Mouse (Mus musculus): ENCODE measurements at regions not wholly inside any gene's neighbourhood (a gene's known extent, or its start where the extent isn't known, plus 50 kb on each side); places are given as distances from the start of the nearest gene placed in this dataset.

DNA sequence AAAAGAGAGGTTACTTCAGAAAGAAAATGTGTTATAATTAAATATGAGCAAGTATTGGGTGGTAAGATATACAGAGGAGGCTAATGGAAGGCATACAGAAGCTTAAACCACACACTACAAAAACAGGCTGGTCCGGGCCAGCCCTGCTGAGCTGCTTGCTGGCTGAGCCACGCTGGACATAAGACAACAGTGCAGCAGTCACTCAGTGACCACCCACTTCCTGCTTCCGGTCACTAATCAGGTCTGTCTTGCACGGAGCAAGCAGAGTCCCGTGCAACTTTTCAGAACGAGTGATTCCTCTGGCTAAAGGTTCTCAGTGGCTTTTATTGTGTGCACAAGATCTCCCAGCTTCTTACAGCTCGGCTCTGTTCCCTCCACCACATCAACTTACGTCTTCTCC, 220.1 kb downstream of the Efnb2 start:
- H3K4me1 ChIP-seq (ENCODE audit: control insufficient read depth, insufficient read depth, insufficient read length) = no peaks in the 10 kb centered on the region
- TF ChIP-seq POLR2A (IDR thresholded peaks at IDR 0.05; ENCODE audit: low read depth, low read length) (no peak), CTCF (IDR thresholded peaks at IDR 0.05; ENCODE audit: extremely low read depth, insufficient read depth, insufficient read length, insufficient replicate concordance) (no peak)
- 17% methylated on average over 8 of the region's 8 CpGs for WGBS
- H3K27me3 ChIP-seq (ENCODE audit: control insufficient read depth, insufficient read depth, low read length) = no peaks in the 10 kb centered on the region
- H3K36me3 ChIP-seq (ENCODE audit: control insufficient read depth, insufficient read depth, low read length) = no peaks in the 10 kb centered on the region
- no peak overlapping the region for H3K4me3 ChIP-seq (ENCODE audit: extremely low read depth, insufficient read depth, insufficient read length)
- DNase-seq (ENCODE audit: low read depth in 1 of 2, low spot score in 2 of 2) = no peak
- H3K27ac ChIP-seq (ENCODE audit: insufficient read depth, low read length) = no peak overlapping the region

DNA sequence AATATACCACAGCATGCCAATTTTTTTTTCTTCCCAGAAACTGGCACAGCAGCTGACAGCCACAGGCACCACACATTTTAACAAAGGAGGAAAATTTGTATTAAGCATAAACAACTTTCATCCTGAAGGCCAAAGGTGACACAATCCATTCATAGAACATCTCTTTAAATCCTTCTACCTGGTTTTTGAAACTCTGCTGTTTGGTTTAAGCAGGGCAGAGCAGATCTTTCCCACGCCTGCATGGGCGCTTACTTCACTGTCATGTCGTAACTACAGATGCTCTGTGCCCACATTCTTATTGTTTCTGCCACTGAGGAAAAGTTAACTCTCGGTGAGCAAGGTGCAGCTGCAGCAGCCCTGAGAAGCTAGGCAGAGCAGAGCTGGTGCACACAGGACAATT, 234.8 kb downstream of the Efnb2 start:
- no peak overlapping the region for H3K27ac ChIP-seq (ENCODE audit: insufficient read depth, low read length)
- DNase-seq (ENCODE audit: low read depth in 1 of 2, low spot score in 2 of 2) = no peak
- no peak overlapping the region for H3K4me3 ChIP-seq (ENCODE audit: extremely low read depth, insufficient read depth, insufficient read length)
- H3K4me1 ChIP-seq (ENCODE audit: control insufficient read depth, insufficient read depth, insufficient read length) = no peaks in the 10 kb centered on the region
- TF ChIP-seq CTCF (IDR thresholded peaks at IDR 0.05; ENCODE audit: extremely low read depth, insufficient read depth, insufficient read length, insufficient replicate concordance) (no peak), POLR2A (IDR thresholded peaks at IDR 0.05; ENCODE audit: low read depth, low read length) (no peak)
- WGBS = 88% methylated on average over 4 of the region's 4 CpGs
- no peaks in the 10 kb centered on the region for H3K27me3 ChIP-seq (ENCODE audit: control insufficient read depth, insufficient read depth, low read length)
- H3K36me3 ChIP-seq (ENCODE audit: control insufficient read depth, insufficient read depth, low read length) = no peaks in the 10 kb centered on the region

DNA sequence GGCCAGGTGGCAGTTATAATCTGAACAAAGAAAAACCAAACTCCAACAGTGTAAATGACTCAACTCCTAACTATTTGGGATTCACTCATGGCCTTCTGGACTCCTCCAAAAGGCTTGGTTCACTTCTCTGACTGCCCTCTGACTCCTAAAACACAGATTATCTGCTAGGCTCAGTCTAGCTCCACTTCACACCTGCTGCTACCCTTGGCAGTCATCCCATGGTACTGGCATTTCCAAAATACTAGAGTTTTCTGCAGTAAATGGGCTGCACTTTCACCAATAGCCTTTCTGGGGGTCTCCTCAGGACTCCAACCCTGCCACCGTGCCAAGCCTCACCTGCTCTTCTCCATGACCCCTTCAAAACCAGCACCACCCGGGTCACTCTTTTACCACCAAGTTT, 237.6 kb downstream of the Efnb2 start:
- Histone ChIP-seq H3K27ac (ENCODE audit: insufficient read depth, low read length) (no peak overlapping the region), H3K4me3 (ENCODE audit: extremely low read depth, insufficient read depth, insufficient read length) (no peak overlapping the region), H3K27me3 (ENCODE audit: control insufficient read depth, insufficient read depth, low read length) (no peaks in the 10 kb centered on the region), H3K36me3 (ENCODE audit: control insufficient read depth, insufficient read depth, low read length) (no peaks in the 10 kb centered on the region), H3K4me1 (ENCODE audit: control insufficient read depth, insufficient read depth, insufficient read length) (no peaks in the 10 kb centered on the region)
- TF ChIP-seq POLR2A (IDR thresholded peaks at IDR 0.05; ENCODE audit: low read depth, low read length) (no peak), CTCF (IDR thresholded peaks at IDR 0.05; ENCODE audit: extremely low read depth, insufficient read depth, insufficient read length, insufficient replicate concordance) (no peak)
- DNase-seq (ENCODE audit: low read depth in 1 of 2, low spot score in 2 of 2) = no peak
- 94% methylated on average over 2 of the region's 2 CpGs for WGBS

DNA sequence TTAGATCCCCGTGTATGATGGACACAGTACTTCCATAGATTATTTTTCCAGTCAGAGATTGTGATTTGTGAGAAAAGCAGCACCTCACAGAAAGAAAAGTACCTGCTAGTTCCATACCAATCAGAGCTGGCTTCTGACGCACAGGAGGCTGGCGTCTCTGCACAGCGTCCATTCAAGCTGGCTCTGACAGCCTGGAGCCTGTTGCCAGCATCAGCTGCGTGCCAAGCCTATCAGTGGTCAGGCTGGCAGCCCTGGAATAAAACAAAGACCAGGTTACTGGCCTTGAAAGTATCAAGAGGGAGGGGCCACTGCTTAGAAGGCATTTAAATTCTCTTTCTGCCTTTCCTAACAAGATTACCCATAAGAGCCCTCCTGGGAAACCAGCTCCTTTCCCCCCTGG, 239.3 kb downstream of the Efnb2 start:
- DNase-seq (ENCODE audit: low read depth in 1 of 2, low spot score in 2 of 2) = no peak
- TF ChIP-seq CTCF (IDR thresholded peaks at IDR 0.05; ENCODE audit: extremely low read depth, insufficient read depth, insufficient read length, insufficient replicate concordance) = no peak
- TF ChIP-seq POLR2A (IDR thresholded peaks at IDR 0.05; ENCODE audit: low read depth, low read length) = no peak
- Histone ChIP-seq H3K27ac (ENCODE audit: insufficient read depth, low read length) (no peak overlapping the region), H3K36me3 (ENCODE audit: control insufficient read depth, insufficient read depth, low read length) (no peaks in the 10 kb centered on the region), H3K27me3 (ENCODE audit: control insufficient read depth, insufficient read depth, low read length) (no peaks in the 10 kb centered on the region), H3K4me3 (ENCODE audit: extremely low read depth, insufficient read depth, insufficient read length) (no peak overlapping the region), H3K4me1 (ENCODE audit: control insufficient read depth, insufficient read depth, insufficient read length) (no peaks in the 10 kb centered on the region)
- 80% methylated on average over 5 of the region's 5 CpGs for WGBS

DNA sequence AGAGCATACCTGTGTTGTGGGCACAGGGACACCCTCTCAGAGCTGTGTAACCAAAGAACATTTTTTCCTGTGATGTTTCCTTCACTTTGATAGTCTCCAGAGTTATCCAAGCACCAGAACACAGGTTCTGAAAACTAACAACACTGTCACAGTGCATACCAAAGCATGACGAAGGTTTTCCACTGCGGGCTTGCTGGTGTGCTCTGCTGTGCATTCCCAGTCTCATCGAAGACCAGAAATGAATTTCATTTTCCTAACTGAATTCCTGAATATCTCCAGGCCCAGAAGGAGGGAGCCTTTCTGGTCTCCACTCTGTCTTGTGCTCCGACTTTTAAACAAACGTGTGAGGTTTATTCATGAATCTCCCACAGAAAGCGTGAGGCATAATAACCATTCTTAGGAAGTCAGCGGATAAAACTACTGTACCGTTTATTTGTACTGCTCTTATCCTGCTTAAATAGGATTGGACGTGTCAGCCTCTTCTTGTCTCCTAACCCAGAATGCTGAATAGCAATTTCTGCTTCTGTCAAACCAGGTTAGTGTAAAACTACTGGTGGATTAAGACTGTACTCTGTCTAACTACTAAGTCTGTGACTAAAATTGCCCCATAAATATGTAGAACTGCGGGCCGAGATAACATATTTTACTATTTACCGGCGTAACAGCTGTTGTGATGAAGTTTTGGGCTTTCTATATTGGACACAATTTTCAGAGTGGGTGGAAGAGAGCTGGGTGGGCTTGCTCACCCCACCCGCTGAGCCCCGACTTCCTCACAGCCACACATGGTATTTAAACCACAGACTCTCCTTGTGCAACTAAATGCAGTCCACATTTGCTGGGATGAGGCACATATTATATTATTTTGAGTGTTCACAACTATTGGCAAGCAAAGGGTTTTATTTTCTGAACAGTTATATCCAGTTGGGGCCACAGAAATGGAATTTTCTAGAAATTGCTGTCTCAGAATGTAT, 241.4 kb downstream of the Efnb2 start:
- no peak for DNase-seq (ENCODE audit: low read depth in 1 of 2, low spot score in 2 of 2)
- Histone ChIP-seq H3K27me3 (ENCODE audit: control insufficient read depth, insufficient read depth, low read length) (no peaks in the 10 kb centered on the region), H3K27ac (ENCODE audit: insufficient read depth, low read length) (no peak overlapping the region), H3K4me1 (ENCODE audit: control insufficient read depth, insufficient read depth, insufficient read length) (no peaks in the 10 kb centered on the region), H3K36me3 (ENCODE audit: control insufficient read depth, insufficient read depth, low read length) (no peaks in the 10 kb centered on the region), H3K4me3 (ENCODE audit: extremely low read depth, insufficient read depth, insufficient read length) (no peak overlapping the region)
- 88% methylated on average over 15 of the region's 15 CpGs for WGBS
- TF ChIP-seq POLR2A (IDR thresholded peaks at IDR 0.05; ENCODE audit: low read depth, low read length) (no peak), CTCF (IDR thresholded peaks at IDR 0.05; ENCODE audit: extremely low read depth, insufficient read depth, insufficient read length, insufficient replicate concordance) (no peak)

- no peak for DNase-seq (ENCODE audit: low read depth in 1 of 2, low spot score in 2 of 2)
- Histone ChIP-seq H3K27ac (ENCODE audit: insufficient read depth, low read length) (no peak overlapping the region), H3K27me3 (ENCODE audit: control insufficient read depth, insufficient read depth, low read length) (no peaks in the 10 kb centered on the region), H3K36me3 (ENCODE audit: control insufficient read depth, insufficient read depth, low read length) (no peaks in the 10 kb centered on the region), H3K4me1 (ENCODE audit: control insufficient read depth, insufficient read depth, insufficient read length) (no peaks in the 10 kb centered on the region), H3K4me3 (ENCODE audit: extremely low read depth, insufficient read depth, insufficient read length) (no peak overlapping the region)
- WGBS = 90% methylated on average over 6 of the region's 6 CpGs
- no peak for TF ChIP-seq POLR2A (IDR thresholded peaks at IDR 0.05; ENCODE audit: low read depth, low read length)
- no peak for TF ChIP-seq CTCF (IDR thresholded peaks at IDR 0.05; ENCODE audit: extremely low read depth, insufficient read depth, insufficient read length, insufficient replicate concordance)
Measured at GRCm38 (mm10) chr8:8418929-8419328, 242.1 kb downstream of the Efnb2 start.

- no peak for TF ChIP-seq POLR2A (IDR thresholded peaks at IDR 0.05; ENCODE audit: low read depth, low read length)
- no peak for TF ChIP-seq CTCF (IDR thresholded peaks at IDR 0.05; ENCODE audit: extremely low read depth, insufficient read depth, insufficient read length, insufficient replicate concordance)
- H3K27ac ChIP-seq (ENCODE audit: insufficient read depth, low read length) = no peak overlapping the region
- H3K4me1 ChIP-seq (ENCODE audit: control insufficient read depth, insufficient read depth, insufficient read length) = no peaks in the 10 kb centered on the region
- H3K4me3 ChIP-seq (ENCODE audit: extremely low read depth, insufficient read depth, insufficient read length) = no peak overlapping the region
- WGBS = 88% methylated on average over 2 of the region's 2 CpGs
- no peaks in the 10 kb centered on the region for H3K27me3 ChIP-seq (ENCODE audit: control insufficient read depth, insufficient read depth, low read length)
- no peaks in the 10 kb centered on the region for H3K36me3 ChIP-seq (ENCODE audit: control insufficient read depth, insufficient read depth, low read length)
- DNase-seq (ENCODE audit: low read depth in 1 of 2, low spot score in 2 of 2) = no peak
Measured at GRCm38 (mm10) chr8:8418525-8418924, 242.5 kb downstream of the Efnb2 start.
